Mouse (Mus musculus) c-Kit-positive CD71-positive TER-119-negative erythroid progenitor cells, embryonic 14.5 days (primary cell): ENCODE data around the gene Sox15.
A peak's percentile ranks its signal among the peaks of the same experiment; 100 is the strongest.

Experiments
- DNase-seq: peaks from one replicate; pipeline ENCODE4 v3.0.0-alpha.2; 2013; ENCODE audit warnings: low read depth

Sox15 gene

DNA sequence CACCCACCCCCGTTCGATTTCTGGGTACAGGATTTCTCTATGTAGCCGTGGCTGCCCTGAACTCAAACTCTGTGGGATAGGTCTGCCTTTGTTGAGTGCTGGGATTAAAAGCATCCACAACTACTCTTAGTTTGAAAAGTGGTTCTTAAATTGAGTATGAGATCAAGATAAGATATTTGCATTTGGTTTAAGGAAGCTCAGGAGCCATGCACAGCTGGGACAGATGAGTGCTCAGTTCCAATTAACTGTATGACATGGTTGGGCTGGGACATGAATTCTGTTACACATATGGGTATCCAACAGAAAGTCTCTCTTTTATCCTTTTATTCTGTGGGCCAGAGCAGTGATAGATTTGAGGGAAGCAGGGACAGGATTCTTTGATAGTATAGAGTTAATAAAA lies 19.6 kb upstream of the Sox15 start:
- no peak for DNase-seq

DNA sequence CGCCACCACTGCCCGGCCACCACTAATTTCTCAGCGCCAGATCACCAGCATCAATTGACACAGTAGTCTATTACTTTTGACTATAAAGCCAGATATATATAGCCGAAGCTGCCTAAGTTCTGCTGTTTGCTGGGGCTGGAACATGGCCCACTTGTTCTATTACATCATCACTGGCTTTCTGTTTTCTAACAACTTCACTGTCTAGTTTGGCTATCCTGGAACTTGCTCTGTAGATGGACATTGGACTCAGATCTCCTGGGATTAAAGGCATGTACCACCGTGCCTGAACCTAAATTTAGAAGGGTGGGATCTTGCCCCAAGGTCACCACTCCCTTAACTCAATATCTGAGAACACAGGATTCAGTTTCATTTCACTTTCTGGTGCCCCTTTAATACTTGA lies 9.3 kb upstream of the Sox15 start:
- DNase-seq: no peak

DNA sequence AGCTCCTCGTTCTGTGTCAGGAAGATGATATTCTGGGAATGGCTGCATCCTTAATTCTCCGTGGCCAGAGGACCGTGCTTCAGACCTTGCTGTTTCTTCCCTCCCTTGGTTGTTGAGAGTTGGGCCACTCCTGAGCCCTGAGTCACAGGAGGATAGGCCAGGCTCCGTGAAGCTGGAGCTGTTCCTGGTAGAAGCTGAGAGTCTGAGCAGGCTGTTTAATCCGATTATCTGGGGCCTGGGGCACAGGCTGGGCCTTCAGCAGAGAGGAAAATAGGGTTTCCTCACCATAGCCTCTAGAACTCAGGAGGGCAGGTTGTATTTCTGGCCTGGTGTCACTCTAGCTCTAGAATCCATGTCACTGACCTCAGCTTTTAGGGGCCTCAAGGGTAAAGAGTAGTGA lies 1.7 kb upstream of the Sox15 start:
- no peak for DNase-seq

- DNase-seq: no peak
These were observed 354 bp upstream of the Sox15 start for GRCm38 (mm10) chr11:69654760-69655159.

DNA sequence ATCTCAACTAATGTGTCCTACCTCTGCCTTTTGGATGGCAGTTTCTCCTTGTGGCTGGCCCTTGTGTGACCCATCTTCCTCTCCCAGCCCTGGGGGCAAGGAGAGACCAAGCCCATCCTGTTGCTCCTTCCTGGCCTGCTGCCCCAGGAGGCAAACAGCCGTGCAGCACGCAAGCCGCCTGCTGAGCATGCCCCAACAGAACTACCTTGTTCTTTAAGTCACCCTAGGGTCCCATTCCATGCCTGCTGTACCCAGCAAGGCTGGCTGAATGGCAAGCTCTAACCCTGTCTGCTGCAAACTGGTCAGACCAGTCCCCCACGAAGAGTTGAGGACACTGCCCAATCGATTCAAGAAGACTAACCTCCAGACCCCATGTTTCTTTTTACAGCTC lies 946 bp downstream of the Sox15 start:
- DNase-seq: no peak

- DNase-seq: no peak
These were observed 1.7 kb downstream of the Sox15 start for GRCm38 (mm10) chr11:69656617-69657461.

- no peak for DNase-seq
These were observed 2.4 kb downstream of the Sox15 start for GRCm38 (mm10) chr11:69657462-69657881.

DNA sequence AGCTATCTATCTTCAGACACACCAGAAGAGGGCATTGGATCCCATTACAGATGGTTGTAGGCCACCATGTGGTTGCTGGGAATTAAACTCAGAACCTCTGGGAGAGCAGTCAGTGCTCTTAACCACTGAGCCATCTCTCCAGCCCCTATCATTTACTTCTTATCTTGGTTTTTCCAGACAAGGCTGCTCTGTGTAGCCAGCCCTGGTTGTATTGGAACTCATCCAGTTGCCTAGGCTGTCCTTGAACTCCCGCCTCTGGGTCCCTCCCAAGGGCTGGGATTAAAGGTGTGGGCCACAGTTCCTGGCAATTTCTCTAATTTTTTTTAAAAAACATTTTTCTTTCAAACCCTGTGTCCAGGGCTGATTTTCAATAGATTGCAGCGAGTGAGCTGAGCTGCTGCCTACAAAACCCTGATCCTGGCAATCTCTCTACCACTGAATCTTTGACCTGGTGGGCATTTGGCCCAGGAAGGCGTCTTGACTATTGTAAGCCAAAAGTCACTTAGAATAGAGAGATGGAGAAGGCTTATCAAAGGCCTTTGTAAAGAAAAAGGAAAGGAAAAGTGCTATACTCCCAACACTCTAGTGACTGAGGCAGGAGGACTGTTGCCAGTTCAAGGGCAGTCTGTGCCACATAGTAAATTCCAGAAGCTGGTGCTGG lies 6.2 kb downstream of the Sox15 start:
- DNase-seq: no peak

- peak; percentile 86 for DNase-seq
These were observed 7.3 kb downstream of the Sox15 start, which contains the start of gene Mpdu1 for GRCm38 (mm10) chr11:69662213-69662966. Gene Mpdu1 (minus strand): TSS chr11:69662642.

- no peak for DNase-seq
These were observed 8.0 kb downstream of the Sox15 start for GRCm38 (mm10) chr11:69662967-69663671.

DNA sequence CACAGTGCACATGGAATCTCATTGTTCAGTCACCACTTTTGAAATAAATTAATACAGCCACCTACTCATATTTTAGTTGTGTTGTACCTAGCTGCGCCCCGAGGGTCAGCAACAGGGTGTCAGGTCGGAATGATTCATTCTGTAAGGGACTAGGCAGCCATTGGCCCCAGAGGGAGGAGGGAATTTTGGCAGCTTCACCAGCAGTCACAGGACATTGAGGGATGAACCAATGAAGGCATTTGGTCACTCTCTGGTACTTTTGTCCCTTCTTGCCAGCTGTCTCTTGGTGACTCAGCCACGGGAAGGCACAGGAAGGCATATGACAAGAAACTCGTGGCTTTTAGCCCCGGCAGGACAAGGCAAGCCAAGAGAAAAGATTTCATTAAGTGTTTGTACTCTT lies 8.7 kb downstream of the Sox15 start:
- DNase-seq: no peak

- DNase-seq: no peak
These were observed 9.7 kb downstream of the Sox15 start for GRCm38 (mm10) chr11:69664841-69665240.

- DNase-seq: no peak
These were observed 10.4 kb downstream of the Sox15 start for GRCm38 (mm10) chr11:69665457-69665960.

DNA sequence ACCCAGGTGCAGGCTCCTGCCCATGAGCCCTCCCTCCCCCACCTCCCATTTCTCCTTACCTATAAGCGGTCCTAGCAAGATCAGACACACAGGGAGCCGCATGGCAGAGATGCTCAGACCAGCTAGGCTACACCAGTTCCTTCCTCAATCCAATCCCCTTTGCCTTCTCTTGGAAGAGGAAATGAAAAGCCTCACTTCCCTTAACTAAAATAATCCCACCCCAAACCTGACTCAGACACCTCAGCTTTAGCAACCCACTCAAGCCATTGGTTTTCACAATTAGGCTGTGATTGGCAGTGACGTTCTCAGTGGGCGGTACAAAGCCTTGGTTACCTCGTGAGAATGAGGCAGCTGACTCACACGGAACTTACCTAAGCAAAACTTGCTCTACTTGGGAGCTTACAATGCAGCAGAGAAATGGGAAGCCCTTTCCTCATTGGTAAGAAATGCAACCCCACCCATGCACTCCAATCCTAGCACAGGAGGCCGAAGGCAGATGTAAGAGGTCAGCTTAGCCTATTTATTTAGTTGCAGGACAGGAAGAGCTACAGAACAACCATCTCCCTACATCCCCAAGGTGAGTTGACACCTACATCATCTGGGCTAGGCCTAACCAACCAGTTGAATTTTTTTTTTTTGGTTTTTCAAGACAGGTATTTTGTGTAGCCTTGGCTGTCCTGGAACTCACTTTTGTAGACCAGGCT lies 11.0 kb downstream of the Sox15 start, which contains the start of gene Cd68:
Gene Cd68 (minus strand): TSS at position 193 of the 704 bp plus-strand sequence.
- DNase-seq: peak; percentile 76

GRCm38 (mm10) chr11:69666665-69667005 lies 11.5 kb downstream of the Sox15 start:
- no peak for DNase-seq

GRCm38 (mm10) chr11:69670786-69671725 lies 15.9 kb downstream of the Sox15 start:
- DNase-seq: peak; percentile 86

DNA sequence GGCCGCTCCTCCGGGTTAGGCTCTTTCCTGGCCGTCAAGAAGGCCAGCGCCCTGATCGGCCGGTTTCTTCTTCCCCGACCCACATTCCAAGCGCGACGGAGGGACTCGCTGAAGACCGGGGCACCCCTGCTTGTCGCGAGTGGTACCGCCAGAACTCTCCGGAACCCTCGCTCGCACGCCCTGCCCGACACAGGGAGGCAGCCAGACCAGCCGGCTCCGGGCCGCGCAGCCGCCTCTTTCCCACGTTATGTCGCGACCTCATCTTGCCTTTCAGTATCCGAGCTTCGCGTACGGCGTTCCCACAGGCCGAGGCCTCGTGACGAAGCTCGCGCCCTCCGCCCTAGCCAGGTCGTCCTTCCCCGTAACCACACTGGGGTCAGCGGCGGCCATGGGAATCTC lies 16.6 kb downstream of the Sox15 start:
- DNase-seq: no peak

DNA sequence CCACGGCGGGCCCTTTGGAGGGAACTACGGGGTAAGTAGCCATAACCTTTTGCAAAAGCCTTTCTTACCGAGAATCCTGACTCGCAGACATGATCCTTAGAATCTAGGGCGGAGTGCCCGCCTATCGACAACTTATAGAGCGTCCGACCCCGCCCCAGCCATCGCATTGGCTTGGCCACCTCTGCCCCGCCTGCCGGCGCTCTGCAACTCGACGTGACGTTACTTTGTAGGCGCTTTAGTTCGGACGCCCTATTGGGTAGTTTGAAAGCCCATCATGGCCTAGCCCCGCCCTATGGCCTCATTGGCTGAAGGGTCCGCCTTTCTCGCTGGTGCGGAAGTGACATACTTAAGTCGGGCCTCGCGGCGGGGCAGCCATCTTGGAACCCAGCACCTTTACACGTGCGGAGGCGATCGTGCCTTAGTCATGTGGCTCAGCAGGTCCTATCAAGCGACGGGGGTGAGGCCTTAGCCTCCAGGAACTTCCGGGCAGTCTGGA lies 17.1 kb downstream of the Sox15 start, which contains the start of gene Eif4a1:
Gene Eif4a1 (minus strand): TSS at position 213 of the 496 bp plus-strand sequence.
- peak; percentile 100 for DNase-seq

GRCm38 (mm10) chr11:69679144-69679543 lies 24.0 kb downstream of the Sox15 start:
- no peak for DNase-seq
